Mouse (Mus musculus) adrenal gland, postnatal 25 days (tissue): ENCODE results near the gene Ttc9c. TPM values are rescaled to one million over a fixed set of nuclear protein-coding genes. Genes with fewer than 3 reads are reported as not detected.
A peak's percentile ranks its signal among the peaks of the same experiment; 100 is the strongest.
"Not testable (repeated sequence)": the region's sequence is repeated elsewhere in the genome, so short reads cannot be mapped to it uniquely, and the experiment has no call there.

ENCODE experiments used
- DNase-seq: peaks from one replicate; pipeline ENCODE4 v3.0.0; 2021; ENCODE audit warnings: mixed read lengths
- long read RNA-seq: library from polyadenylated mRNA; stranded (forward); transcript quantifications from one replicate; pipeline ENCODE4 v2.0.0, GENCODE M21; 2021
- total RNA-seq: library from RNA; stranded (reverse); gene quantifications from 2 replicates; pipeline ENCODE4 v1.2.3, GENCODE M21; 2021

Ttc9c gene
- total RNA-seq, result 32.7 and 41.1 TPM in 2 replicates
- long read RNA-seq, transcript Ttc9c-202 (4 exons, 3,509 nt), result major isoform, 5 of 14 reads
- long read RNA-seq, partial matches to known transcripts, result 0 of 14 reads
- long read RNA-seq, other reads (novel, unspliced or antisense), result 6 of 14 reads

GRCm38 (mm10) chr19:8818801-8819595, at the start of gene Ttc9c:
TSS of gene Ttc9c (minus strand) at chr19:8819333.
- DNase-seq, result peak; percentile 94

GRCm38 (mm10) chr19:8864265-8864664, 45.1 kb upstream of the Ttc9c start:
- no peak for DNase-seq

- no peak for DNase-seq
Measured at GRCm38 (mm10) chr19:8859018-8859417, 39.9 kb upstream of the Ttc9c start.

GRCm38 (mm10) chr19:8857689-8858088, 38.6 kb upstream of the Ttc9c start:
- peak; percentile 65 for DNase-seq

GRCm38 (mm10) chr19:8853117-8853516, 34.0 kb upstream of the Ttc9c start:
- DNase-seq, result no peak

- no peak for DNase-seq
Measured at GRCm38 (mm10) chr19:8852236-8852928, 33.2 kb upstream of the Ttc9c start.

- DNase-seq, result no peak
Measured at GRCm38 (mm10) chr19:8851639-8852038, 32.5 kb upstream of the Ttc9c start.

GRCm38 (mm10) chr19:8850402-8850901, 31.3 kb upstream of the Ttc9c start, which contains the start of gene Lrrn4cl:
TSS of gene Lrrn4cl (plus strand) at chr19:8850768.
- no peak for DNase-seq

- DNase-seq, result no peak
Measured at GRCm38 (mm10) chr19:8848356-8848755, 29.2 kb upstream of the Ttc9c start.

- peak; percentile 73 for DNase-seq
Measured at GRCm38 (mm10) chr19:8844371-8845129, 25.4 kb upstream of the Ttc9c start.

GRCm38 (mm10) chr19:8842961-8843360, 23.8 kb upstream of the Ttc9c start:
- DNase-seq, result no peak

- DNase-seq, result no peak
Measured at GRCm38 (mm10) chr19:8841012-8841411, 21.9 kb upstream of the Ttc9c start.

GRCm38 (mm10) chr19:8839908-8840791, 21.0 kb upstream of the Ttc9c start:
- DNase-seq, result peak; percentile 80

GRCm38 (mm10) chr19:8839103-8839907, 20.2 kb upstream of the Ttc9c start, which contains the start of gene Gng3:
TSS of gene Gng3 (minus strand) at chr19:8839194.
- DNase-seq, result no peak

GRCm38 (mm10) chr19:8838041-8838730, 19.1 kb upstream of the Ttc9c start:
- DNase-seq, result no peak

- peak; percentile 73 for DNase-seq
Measured at GRCm38 (mm10) chr19:8837251-8837791, 18.2 kb upstream of the Ttc9c start, which contains the start of gene Bscl2. TSS of gene Bscl2 (plus strand) at chr19:8837467.

- not testable (repeated sequence) for DNase-seq
Measured at GRCm38 (mm10) chr19:8836327-8836726, 17.2 kb upstream of the Ttc9c start.

- DNase-seq, result no peak
Measured at GRCm38 (mm10) chr19:8832971-8833370, 13.8 kb upstream of the Ttc9c start.

GRCm38 (mm10) chr19:8831262-8831661, 12.1 kb upstream of the Ttc9c start:
- no peak for DNase-seq
